Mouse (Mus musculus): ENCODE data around the gene Gm19426.
A peak's percentile ranks its signal among the peaks of the same experiment; 100 is the strongest.

GRCm38 (mm10) chr2:84761309-84761708 is 17.9 kb upstream of the Gm19426 start:
- TF ChIP-seq CTCF (IDR thresholded peaks at IDR 0.05; ENCODE audit: control insufficient read depth, insufficient read depth, insufficient read length) (no peak), CEBPB (IDR thresholded peaks at IDR 0.05; ENCODE audit: low read depth) (no peak), USF1 (IDR thresholded peaks at IDR 0.05; ENCODE audit: low read depth) (peak; percentile 44), MYOG (IDR thresholded peaks at IDR 0.05; ENCODE audit: control insufficient read depth, extremely low read depth, insufficient read length) (no peak), MAX (IDR thresholded peaks at IDR 0.05) (no peak), MYOD1 (IDR thresholded peaks at IDR 0.05; ENCODE audit: control insufficient read depth, insufficient read length, low read depth) (no peak)
